Mouse (Mus musculus) forelimb bud, embryonic 11.5 days (tissue): ENCODE measurements around the gene Tmem260.

ENCODE experiments used
- DNase-seq: peaks from one replicate; pipeline ENCODE4 v3.0.0-alpha.2; 2012; ENCODE audit warnings: low read depth, low spot score

The Tmem260 gene

GRCm38 (mm10) chr14:48481591-48481990 lies 35.7 kb downstream of the Tmem260 start:
- DNase-seq, result no peak

GRCm38 (mm10) chr14:48482762-48483161 lies 36.8 kb downstream of the Tmem260 start:
- DNase-seq, result no peak

DNA sequence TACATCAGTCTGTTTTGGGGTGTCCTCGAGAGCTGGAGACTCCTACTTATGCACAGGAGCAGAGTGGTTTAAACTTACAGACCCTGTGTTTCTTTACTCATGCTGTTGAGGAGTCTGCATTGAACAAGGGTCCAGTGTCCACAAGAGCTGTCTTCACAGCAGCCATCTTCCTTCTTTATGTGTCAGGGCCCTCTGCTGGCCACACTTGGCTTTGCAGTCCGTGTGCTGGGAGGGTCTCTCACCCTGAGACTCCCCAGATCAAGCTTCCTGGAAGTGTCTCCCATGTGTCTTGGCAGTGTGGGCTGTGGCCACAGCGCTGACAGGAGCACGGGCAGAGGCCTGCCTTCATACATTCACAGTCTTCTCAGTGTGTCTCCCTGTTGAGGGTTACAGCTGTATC lies 48.0 kb downstream of the Tmem260 start:
- peak; percentile 35 for DNase-seq

DNA sequence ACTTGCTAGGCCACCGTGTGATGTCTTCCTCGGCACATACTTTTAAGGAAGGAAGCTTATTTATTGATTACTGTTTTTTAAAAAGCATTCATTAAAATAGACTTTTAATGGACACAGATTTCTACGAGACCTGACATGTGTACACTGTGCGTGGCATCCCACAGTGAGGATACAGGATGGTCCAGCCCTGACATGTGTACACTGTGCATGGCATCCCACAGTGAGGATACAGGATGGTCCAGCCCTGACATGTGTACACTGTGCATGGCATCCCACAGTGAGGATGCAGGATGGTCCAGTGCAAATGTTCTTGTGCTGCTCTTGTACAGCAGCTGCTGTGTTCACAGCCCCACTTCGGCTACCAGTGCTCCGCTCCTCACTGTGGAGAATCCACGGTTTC lies 56.6 kb downstream of the Tmem260 start:
- DNase-seq, result no peak

- no peak for DNase-seq
These were observed 58.0 kb downstream of the Tmem260 start for GRCm38 (mm10) chr14:48503691-48504565.

- DNase-seq, result no peak
These were observed 58.6 kb downstream of the Tmem260 start for GRCm38 (mm10) chr14:48504566-48504950.

- no peak for DNase-seq
These were observed 59.7 kb downstream of the Tmem260 start for GRCm38 (mm10) chr14:48505606-48506005.

DNA sequence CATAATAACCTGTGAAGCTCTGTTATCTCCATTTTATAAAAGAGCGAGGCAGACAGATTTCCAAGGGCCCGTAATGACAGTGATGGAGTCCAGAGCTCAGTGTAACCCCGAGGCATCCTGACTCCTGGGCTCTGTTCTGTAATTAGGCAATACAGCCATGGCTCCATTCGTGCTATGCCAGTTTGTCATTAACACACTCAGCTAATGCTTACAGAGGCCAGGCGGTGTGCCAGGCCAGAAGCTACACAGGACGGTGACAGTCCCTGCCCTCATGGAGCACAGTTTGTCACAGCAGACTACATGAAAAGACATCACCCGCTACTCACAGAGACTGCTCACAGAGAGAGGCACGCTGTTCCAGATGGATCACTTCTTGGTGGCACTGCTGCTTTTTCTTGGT lies 61.5 kb downstream of the Tmem260 start:
- no peak for DNase-seq

GRCm38 (mm10) chr14:48509131-48509530 lies 63.2 kb downstream of the Tmem260 start:
- no peak for DNase-seq

- DNase-seq, result peak; percentile 6
These were observed 67.3 kb downstream of the Tmem260 start for GRCm38 (mm10) chr14:48513098-48513823.

GRCm38 (mm10) chr14:48513824-48514493 lies 68.0 kb downstream of the Tmem260 start:
- no peak for DNase-seq

- DNase-seq, result no peak
These were observed 68.7 kb downstream of the Tmem260 start for GRCm38 (mm10) chr14:48514620-48515019.

DNA sequence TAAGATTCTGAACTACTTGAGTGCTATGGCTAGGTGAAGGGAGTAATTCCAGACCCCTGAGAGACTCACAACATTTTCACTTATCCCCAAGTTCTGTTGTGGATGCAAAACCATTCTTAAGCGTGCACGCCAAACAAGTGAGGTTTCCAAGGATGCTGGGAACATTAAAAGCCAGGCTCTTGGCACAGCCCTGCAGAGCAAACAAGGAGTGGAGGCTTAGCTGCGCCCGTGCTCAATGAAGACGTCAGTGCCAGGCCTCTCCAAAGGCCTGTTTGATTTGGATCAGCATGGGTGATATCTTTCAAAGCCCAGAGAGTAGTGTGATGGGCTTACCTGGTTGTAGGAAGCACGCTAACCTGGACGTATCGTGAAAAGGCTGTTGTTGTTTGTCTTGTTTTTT lies 69.6 kb downstream of the Tmem260 start:
- no peak for DNase-seq

DNA sequence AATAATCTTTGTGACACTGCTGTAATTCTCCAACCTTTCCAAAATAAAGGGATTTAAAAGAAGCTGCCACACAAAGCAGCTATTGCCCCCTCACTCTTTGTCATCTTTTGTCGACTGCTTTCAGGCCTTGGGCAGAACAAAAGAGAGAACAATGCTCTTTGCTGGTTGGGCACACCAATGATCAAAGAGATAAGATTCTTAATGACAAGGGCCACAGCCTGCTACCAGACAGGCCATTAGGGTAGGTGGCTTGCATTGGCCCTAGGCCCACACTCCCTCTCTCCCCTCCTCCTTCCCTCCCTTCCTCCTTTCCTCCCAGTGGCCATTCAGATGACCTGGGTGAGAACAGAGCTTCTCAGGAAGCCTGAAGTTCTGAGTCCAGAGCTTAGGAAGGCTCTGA lies 77.4 kb downstream of the Tmem260 start:
- no peak for DNase-seq

GRCm38 (mm10) chr14:48524135-48524534 lies 78.2 kb downstream of the Tmem260 start:
- no peak for DNase-seq

GRCm38 (mm10) chr14:48525055-48525454 lies 79.1 kb downstream of the Tmem260 start:
- no peak for DNase-seq

DNA sequence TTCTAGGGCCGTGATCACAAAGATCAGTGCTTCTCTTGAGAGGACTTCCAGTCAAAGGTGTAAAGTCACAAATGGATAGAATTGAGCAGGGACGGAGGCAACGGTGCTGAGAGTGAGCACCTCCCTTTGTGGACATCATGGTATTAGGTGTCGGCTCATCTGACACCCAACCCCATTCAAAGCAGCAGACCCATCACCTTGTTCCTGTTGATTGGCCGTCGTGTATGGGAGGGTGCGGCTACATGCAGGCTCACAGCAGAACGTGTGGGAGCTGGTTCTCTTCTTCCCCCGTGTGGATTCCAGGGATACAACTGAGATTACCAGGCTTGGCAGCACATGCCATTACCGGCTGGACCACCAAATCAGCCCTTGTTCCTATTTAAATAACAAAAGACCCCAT lies 84.7 kb downstream of the Tmem260 start:
- no peak for DNase-seq

GRCm38 (mm10) chr14:48537795-48538766 lies 92.2 kb downstream of the Tmem260 start:
- no peak for DNase-seq

GRCm38 (mm10) chr14:48545166-48545565 lies 99.2 kb downstream of the Tmem260 start:
- DNase-seq, result no peak

DNA sequence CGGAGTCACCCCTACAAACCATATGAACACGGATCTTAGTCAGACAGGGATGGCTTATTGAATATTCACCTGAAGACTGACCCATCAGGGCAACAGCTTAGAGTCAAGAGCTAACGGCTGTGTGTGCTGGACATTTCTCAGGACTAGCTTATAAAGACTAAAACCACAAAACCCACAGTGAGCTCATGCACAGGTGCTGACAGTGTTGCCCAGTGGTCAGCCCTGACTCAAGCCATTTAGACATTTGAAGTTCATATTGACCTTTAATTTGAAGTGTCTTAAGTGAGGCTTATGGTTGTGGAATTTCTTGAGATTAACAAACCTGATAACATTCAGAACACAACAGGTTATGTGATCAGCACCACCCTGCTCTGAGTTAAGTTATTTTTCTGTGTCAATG lies 100.1 kb downstream of the Tmem260 start:
- DNase-seq, result no peak

- DNase-seq, result no peak
These were observed 103.8 kb downstream of the Tmem260 start for GRCm38 (mm10) chr14:48549703-48550102.
